Mouse (Mus musculus): ENCODE data around the gene Shisa5.

The Shisa5 gene

GRCm38 (mm10) chr9:109093786-109094552 is 55.6 kb downstream of the Shisa5 start:
- DNase-seq (ENCODE audit: low read depth, low spot score): no peak

DNA sequence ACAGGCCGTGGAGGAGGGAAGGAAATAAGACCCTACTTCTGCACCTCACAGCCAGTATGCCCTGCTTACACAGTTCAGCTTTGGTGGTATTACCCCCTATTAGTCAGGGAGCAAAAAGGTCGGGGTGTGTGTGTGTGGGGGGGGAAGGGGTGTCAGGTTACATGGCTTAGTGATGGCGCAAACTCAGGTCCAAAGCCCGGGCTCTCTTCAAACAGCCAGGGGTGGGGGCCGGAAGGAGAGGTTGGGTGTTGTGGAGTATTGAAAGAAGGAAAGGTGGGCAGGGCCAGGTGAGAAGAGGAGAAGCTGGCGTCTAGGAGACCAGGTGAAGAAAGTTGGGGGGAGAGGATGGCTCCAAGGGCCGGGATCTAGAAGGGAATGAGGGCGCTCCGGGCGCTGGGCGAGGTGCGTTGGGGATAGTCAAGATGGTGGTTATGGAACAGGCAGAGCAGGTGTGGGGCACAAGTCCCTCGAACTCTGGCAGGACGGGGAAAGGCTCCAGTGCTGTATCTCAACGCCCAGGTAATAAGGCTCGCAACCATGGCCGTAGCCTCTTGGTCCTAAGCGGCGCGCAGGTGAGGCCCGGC is 56.3 kb downstream of the Shisa5 start:
- peak; percentile 23 for DNase-seq (ENCODE audit: low read depth, low spot score)

DNA sequence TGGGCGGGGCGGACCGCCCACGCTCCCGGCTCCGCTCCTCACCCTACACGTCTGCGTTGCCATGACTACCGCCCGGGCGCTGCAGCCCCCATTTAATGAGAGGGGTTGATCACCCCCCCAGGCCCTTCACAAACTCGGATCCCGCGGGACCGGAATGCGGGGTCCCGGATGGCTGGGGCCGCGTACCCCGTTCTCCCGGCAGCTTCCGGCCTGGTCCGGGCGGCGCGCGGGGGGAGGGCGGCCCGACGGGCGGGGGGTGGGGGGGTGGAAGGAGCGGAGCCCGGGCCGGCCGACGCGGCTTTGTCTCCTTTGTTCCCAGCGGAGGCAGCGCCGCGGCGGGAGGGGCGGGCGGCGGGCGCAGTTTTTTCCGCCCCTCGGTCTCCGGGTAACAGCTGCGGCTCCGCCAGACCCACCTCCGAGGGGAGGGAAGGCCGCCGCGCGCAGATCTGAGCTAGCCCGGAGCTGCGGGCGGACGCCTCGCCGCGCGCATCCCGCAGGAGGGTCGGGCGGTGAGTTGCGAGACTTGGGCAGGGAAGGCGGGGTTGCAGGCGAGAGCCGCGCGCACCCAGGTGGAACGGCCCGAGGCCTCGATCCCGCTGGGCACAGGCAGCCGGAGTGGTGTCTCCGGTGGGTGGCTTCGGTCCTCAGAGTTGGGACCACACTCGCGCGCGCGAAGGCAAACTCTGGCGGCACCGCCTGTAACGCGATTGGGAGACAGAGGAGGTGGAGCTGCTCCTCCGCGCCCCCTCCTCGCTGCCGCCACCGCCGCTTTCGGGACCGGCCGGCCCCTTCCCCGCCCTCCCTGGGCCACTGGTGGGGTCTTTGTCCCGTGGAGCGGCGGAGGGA is 57.0 kb downstream of the Shisa5 start, which contains the start of gene Plxnb1:
Gene Plxnb1, plus strand, starts transcription at position 253 of the 846 bp plus-strand sequence.
- DNase-seq (ENCODE audit: low read depth, low spot score): peak; percentile 86

DNA sequence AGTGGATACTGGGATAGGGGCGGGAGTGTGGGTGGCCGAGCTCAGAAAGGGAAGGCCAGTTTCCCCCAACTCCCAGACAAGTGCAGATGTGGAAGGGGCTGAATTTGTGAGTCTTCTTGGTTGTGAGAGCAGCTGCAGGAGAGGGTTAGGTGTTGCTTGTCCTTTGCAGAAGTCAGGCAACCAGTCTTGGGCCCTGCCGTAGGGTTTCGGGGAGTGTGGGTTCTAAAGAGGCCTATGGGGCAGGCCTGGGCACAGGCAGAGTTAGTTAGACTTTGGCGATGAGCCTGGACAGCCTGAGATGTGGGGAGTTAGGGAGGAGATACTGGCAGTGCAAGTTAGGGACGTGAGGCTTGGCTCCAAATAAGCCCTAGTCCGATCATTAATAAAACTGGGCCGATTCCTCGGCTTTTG is 57.9 kb downstream of the Shisa5 start:
- DNase-seq (ENCODE audit: low read depth, low spot score): peak; percentile 16

DNA sequence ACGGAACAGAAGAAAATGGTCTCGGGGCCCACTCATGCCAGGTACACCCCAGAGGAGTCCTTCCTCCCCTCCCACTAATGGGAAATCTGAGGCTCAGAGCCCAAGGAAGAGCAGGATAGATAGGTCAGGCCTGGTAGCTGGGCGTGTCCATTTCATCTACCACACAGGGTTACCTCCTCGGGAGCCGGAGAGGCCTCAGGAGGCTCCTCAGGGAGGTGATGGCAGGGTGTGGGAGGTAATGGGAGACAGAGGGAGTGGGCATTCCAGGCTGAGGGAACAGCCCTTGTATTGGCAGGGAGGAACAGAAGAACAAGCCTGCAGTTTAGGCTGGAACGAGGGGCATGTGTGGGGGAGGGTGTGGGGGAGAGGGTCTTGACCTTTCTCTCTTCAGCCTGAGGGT is 58.5 kb downstream of the Shisa5 start:
- peak; percentile 43 for DNase-seq (ENCODE audit: low read depth, low spot score)

GRCm38 (mm10) chr9:109097291-109097690 is 58.9 kb downstream of the Shisa5 start:
- no peak for DNase-seq (ENCODE audit: low read depth, low spot score)

GRCm38 (mm10) chr9:109097831-109098230 is 59.5 kb downstream of the Shisa5 start:
- no peak for DNase-seq (ENCODE audit: low read depth, low spot score)

GRCm38 (mm10) chr9:109098366-109098765 is 60.0 kb downstream of the Shisa5 start:
- DNase-seq (ENCODE audit: low read depth, low spot score): no peak

GRCm38 (mm10) chr9:109098969-109099368 is 60.6 kb downstream of the Shisa5 start:
- no peak for DNase-seq (ENCODE audit: low read depth, low spot score)

- DNase-seq (ENCODE audit: low read depth, low spot score): no peak
Measured at GRCm38 (mm10) chr9:109100307-109100928, 62.1 kb downstream of the Shisa5 start.

DNA sequence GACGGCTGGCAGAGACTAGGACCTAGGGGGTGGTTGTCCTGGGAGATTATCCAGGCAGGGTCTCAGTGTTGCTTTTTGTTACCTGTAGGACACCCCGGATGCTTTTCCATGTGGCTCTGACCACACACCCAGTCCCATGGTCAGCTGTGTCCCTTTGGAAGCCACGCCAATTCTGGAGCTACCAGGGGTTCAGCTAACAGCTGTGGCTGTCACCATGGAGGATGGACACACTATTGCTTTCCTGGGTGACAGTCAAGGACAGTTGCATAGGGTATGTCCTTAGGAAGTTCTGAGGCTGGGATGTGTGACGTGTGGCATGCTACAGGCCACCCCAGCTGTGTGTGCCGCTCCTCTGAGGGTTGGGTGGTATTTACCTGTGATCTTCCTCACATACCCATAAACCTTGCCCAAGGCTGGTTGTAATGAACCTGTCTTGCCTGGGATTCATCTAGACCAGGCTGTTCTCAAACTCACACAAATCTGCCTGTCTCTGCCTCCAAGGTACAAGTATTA is 63.6 kb downstream of the Shisa5 start:
- DNase-seq (ENCODE audit: low read depth, low spot score): no peak

GRCm38 (mm10) chr9:109102541-109102940 is 64.2 kb downstream of the Shisa5 start:
- no peak for DNase-seq (ENCODE audit: low read depth, low spot score)

DNA sequence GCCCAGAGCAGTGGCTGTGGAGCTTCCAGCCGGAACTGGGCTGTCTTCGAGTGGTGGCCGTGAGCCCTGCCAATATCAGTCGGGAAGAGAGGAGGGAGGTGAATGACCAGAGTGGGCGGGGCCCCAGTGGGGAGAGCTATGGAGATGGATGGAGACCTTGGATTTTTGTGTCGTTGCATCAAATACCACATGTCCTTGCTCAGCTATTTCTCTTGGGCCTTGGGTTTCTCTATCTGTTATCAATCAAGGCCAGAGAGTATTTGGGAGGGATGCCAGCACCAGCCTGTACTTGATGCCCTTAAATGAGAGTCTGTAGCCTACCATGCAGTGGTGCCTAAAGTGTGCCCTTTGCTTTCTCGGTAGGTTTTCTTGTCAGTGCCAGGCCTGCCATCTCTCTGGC is 64.9 kb downstream of the Shisa5 start:
- no peak for DNase-seq (ENCODE audit: low read depth, low spot score)

DNA sequence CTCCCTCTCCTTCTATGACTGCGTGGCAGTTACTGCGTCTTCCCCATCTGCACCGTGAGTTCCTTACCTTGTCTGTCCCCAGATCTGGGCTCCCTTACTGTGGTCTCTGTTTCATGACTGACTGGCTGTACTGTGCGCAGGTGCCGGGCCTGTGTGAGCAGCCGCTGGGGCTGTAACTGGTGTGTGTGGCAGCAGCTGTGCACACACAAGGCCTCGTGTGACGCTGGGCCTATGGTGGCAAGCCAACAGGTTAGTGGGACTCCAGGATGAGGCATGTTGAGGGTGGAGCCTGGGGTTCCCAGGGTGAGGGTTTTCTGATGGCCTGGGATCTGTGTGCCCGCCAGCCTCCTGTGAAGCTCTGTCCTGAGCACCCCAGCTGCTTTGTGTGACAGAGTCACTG is 65.7 kb downstream of the Shisa5 start:
- no peak for DNase-seq (ENCODE audit: low read depth, low spot score)

- DNase-seq (ENCODE audit: low read depth, low spot score): no peak
Measured at GRCm38 (mm10) chr9:109105011-109105410, 66.6 kb downstream of the Shisa5 start.

GRCm38 (mm10) chr9:109105648-109106047 is 67.3 kb downstream of the Shisa5 start:
- DNase-seq (ENCODE audit: low read depth, low spot score): no peak

DNA sequence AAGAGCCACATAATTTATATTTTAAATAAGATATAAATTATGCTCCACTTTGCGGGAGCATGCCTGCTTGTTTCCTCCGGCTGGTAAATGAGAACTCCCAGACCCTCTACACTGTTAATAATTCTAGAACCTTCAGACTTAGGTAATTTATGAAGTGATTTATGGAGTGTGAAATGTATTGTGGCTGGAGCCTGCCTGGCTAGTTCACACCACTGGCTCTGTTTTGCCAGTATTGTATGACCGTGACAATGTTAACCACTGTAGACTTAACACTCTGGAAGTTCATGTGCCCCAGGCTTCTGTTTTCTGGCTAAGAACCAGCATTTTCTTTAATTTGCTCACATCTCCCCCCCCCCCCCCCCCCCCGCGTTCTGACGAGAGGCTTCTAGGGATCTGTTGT is 69.0 kb downstream of the Shisa5 start:
- no peak for DNase-seq (ENCODE audit: low read depth, low spot score)
